Mouse (Mus musculus): Measurements from ENCODE around the gene Pibf1.

Pibf1 gene

DNA sequence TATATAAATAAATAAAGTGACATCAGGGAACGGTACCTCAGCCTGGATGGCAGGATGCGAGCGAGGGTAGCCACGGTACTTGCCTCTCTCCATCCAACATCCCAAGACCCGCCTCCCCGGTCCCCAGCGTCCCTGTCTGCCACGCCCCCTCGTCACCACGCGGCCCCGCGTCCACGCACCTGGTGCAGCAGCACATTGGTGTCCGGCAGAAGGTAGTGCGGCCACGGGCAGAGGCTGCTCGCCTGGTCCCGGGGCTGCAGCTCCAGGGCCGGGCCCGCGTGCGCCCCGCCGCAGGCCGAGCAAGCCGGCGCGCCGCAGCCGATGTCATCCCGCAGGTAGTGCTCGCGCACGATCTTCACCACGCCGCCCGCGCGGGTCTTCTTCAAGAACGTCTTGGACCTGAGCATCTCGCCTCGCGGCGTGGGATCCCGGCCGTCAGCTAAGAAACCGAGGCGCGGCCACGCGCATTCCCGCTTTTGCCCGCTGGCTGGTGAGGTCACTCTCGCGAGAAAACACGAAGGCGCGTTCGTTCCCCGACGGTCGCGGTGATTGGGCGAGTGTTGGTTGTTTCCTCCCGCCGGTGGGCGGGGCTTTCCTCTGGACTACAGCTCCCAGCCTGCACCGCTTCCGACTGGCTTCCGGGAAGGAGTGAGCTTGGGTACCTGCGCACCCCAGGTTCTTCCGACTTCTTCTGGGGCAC is at the start of gene Pibf1, which contains the start of gene Dis3:
Gene Pibf1 (plus strand): TSS at position 158 of the 700 bp plus-strand sequence.
Gene Dis3 (minus strand): TSS at position 504 of the 700 bp plus-strand sequence.
- peak; percentile 99 for DNase-seq

DNA sequence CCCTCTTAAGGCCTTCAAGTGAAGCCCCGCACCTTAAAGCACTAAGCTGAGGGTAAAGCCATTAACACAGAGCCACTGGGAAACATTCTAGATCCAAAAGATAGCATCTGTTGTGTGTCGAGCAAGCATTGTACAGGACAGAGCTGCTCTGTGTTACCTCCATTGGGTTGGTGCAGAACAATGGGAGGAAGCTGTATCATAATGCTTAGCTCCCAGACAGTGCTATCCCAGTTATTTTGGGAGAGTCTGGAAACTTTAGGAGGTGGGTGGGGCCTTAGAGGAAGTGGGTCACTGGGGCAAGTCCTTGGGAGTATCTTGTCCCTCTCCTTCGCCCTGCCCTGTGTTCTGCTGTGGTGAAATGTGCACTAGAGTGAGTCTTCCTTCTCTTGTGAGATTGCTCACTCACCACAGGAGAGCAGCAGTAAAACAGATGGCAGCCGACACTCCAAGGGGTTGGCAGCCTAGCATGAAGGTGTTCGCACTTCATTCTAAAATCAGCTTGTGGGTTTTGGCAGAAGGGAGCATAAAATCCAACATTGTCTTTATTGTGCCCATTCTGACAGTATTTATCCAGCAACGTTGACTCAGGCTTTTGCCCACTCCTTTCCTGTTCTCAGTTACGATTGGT is 40.2 kb upstream of the Pibf1 start:
- peak; percentile 30 to 58 for DNase-seq

- DNase-seq, result peak; percentile 22
Measured at GRCm38 (mm10) chr14:99060616-99061015, 38.6 kb upstream of the Pibf1 start.

DNA sequence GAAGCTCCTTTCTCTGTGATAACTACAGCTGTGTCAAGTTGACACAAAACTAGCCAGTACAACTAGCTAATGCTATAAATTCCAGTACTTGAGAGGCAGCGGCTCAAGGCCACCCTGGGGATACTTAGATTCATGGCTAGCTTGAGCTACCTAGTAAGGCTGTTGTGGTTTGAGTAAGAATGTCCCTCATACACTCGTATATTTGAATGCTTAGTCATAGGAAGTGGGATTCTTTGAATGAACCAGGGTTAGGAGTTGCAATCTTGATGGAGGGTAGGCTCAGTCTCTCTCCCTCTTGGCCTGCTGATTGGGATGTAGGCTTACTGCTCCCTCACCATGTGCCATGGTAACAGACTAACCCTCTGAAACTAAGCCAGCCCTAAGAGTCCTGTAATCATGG is 36.1 kb upstream of the Pibf1 start:
- DNase-seq, result no peak

- DNase-seq, result no peak
Measured at GRCm38 (mm10) chr14:99071146-99071545, 28.1 kb upstream of the Pibf1 start.

- no peak for DNase-seq
Measured at GRCm38 (mm10) chr14:99088947-99089346, 10.3 kb upstream of the Pibf1 start.

GRCm38 (mm10) chr14:99099967-99100587 is 853 bp downstream of the Pibf1 start:
- peak in 1 of 2 experiments; percentile 56 for DNase-seq

DNA sequence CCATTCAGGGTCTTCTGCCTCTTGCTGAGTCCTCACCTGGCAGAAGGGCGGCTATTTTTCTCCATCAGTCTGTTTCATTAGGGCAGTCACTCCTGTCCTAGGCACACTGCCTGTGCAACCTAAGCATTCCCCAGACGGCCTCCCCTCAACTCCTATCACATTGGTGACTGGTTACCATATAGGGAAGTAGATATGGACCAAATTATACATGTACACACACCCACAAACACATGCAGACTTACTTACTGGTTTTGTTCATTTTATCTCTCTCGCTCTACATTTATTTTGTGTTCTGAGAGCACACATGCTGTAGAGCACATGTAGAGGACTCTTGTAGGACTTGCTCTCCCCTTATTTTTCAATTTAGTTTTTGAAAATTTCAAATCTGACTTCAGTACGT is 3.8 kb downstream of the Pibf1 start:
- DNase-seq, result no peak

DNA sequence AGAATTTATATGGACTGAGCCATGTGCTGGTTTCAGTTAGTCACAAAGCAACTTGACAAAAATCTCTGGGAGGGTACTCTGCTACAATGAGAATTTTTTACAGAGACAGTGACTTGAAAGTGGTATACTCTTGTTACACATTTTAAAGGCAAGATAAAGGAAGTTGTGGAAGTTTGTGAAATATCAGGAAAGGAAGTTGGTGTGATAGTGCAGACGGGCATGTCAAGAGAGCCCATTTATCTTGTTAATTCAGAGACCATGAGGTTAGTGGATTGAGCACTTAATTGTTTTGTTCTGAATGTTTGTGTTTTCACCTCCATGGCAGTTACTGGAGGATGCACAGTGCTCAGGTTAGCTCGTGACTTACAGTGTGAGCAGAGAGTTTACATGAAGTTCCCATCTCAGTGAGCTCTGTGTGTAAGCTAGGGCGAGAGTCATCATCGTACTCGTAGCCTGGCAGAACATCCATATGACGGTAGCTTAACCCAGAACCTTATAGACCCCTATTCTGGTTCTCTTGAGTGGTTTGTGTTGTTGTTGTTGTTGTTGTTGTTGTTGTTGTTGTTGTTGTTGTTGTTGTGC is 5.4 kb downstream of the Pibf1 start:
- no peak for DNase-seq

GRCm38 (mm10) chr14:99106671-99107070 is 7.4 kb downstream of the Pibf1 start:
- no peak for DNase-seq

DNA sequence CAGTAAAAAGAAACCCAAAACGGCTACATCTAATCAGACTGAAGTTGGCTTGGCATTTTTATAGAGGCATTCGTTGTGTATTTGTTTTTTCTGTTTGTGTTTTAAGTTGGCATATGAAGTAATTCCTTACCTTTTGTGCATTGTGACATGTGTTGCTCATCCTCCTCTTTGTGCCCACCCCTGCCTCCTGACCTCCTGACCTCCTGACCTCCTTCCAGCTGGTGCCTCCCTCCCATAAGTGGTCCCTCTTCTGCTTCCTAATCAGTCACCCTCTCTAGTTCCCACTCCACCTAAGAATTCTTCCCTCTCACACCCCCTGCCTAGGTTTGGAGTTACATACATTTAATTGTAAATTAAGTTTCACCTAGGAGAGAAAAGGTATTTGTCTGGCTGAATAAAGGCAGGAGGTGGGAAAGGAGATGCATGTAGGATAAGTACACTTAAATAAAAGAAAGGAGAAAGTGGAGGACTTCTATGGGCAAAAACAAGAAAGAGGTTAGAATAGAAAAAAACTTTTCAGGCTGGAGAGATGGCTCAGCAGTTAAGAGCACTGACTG is 8.5 kb downstream of the Pibf1 start:
- no peak for DNase-seq

DNA sequence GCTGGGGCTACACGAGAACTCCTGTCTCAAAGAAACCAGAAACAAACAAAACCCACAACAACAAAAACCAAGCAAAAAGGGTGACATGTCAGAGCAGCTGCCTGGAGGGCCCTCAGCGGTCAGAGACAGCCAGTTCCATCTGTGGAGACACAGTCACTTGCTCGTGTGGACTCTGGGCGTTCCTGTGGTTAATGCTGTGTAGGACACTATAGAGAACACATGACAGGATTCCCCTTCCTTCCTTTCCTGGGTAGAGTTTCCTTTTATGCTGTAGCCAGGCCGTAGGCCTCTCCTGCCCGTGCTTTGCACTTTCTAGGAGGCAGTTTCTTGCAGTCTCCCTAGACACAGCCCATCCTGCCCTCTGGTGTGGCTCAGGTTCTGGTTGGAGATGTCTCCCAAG is 9.5 kb downstream of the Pibf1 start:
- DNase-seq, result no peak

DNA sequence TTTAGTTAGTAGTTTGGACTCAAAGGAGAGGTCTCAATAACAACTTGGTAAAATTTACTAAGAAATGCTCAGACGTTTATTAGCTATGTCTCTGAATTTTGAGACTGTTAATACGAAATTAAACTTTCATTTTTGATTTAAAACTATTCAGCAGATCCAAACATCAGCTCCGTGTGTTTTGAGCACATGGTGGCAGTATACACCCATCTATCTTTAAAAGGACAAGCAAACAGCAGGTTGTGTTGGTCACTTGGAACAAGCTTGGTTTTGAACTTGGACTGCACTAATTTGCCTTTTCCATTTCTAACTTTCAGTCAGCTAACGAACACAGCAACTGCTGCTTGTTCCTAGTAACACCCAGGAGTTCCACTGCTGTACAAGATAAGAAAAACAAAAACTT is 18.4 kb downstream of the Pibf1 start:
- peak; percentile 17 to 28 for DNase-seq

DNA sequence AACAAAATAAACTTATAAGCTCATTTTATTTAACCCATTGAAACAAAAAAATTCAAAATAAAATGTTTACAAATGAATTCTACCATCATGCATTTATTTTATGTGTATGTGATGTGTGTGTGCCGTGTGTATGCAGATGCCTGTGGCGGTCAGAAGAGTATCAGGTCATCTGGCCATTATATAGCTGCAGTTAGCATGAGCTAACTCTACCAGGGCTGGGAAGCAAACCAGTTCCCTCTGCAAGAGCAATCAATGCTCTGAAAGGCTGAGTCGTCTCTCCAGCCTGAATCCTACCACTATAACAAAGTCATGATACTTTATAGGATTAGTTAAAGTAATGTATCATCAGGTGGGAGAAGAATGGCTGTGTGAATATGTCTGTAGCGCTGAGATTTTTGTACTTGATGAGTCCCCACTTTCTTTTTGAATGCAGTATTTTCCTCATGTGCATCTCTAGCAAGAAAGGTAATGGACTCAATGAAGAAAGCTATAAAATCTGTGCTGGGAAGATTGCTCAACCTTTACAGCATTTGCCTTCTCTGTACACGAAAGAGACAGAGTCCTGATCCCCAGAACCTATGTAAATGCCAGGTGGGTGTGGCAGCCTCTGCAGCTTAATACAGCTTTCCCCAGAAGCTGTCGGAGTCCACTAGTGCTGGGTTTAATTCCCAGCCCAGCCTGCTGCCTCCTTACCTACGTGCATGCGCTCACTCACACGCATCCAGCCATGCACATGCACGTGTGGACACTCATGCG is 22.5 kb downstream of the Pibf1 start:
- DNase-seq, result no peak

DNA sequence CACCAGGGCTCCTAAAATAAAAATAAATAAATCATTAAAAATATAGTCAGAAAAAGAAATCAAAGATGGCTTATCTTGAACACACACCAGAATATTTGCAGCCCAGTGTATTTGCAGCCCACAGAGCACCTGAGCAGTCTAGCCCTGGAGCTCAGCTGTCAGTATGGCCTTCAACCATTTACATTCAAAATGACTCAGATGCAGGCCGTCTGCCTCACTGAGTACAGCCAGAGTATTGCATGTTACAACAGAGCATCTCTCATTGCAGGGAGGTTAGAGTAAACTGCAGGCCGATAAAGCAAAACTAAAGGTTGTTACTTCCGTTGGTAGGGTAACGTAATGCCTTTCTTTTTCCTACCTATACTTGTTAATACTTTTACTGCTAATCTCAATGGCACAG is 24.9 kb downstream of the Pibf1 start:
- DNase-seq, result no peak

DNA sequence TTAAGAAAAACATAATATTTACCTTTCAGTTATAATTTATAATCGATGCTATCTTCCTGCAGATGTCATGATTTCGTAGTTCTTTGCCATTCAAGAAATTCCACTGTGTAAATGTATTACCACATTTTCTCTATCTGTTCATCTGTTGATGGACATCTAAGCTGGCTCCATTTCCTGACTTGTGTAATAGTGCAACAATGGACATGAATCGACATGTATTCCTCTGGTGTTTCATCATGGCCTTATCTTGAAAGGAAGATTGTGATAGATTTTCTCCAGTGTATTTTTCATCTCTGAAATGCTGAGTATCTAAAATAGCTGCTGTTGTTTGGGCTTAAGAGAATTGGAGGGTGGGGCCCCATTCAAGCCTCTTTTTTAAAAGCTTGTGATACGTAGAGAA is 27.5 kb downstream of the Pibf1 start:
- no peak for DNase-seq

DNA sequence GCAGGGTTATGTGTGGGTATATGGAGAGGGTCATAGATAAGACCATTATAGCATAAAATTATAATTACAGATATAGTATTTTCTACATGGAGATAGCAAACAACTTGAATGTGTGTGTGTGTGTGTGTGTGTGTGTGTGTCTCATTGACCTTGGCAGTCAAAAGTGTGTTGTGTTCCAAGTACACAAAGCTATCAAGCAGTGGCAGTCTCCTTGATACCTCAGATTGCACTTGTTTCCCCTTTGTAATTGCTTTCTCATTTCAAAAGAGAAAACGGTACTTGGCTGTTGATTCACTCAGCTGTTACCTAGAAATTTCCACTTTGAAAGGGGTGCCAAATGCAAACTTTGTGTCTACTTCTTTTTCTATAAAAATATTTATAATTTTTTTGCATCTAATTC is 28.3 kb downstream of the Pibf1 start:
- no peak for DNase-seq

GRCm38 (mm10) chr14:99129050-99129449 is 29.8 kb downstream of the Pibf1 start:
- DNase-seq, result no peak

GRCm38 (mm10) chr14:99134048-99134447 is 34.8 kb downstream of the Pibf1 start:
- DNase-seq, result no peak

DNA sequence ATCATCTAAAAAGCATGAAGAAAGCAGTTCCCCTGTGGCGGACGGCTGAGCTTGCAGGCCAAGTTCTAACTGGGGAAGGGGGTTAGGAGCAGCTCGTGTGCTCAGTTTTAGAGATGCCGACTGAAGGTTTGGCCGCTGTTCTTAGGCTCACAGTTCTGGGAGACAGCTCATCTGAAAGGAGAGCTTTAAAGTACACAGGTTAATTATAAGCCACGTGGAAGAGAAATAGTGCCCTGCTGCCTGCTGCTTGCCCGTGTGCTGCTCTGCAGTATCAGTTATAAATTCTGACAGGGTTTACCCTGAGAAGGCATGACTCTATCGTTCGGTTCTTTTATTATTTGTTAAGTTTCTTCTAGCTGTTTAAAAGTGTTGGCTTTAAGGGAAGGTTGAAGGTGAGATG is 36.5 kb downstream of the Pibf1 start:
- DNase-seq, result no peak

DNA sequence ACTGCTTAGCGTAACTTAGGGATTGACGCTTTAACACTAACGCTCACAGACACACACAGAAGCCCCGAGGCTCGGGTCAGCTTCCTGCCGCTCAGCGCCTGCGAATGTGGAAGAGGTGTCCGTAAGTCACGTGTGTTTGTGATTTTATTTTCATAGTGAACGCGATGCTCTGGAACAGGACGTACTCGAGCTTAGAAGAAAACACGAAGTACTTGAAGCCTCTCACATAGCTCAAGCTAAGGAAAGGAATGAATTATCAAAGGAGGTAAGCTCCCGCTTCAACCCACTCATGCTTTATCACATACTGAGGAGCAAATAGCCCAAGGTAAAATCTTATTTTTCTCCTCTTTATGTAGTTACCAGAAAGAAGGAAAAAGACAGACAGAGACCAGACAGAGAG is 37.1 kb downstream of the Pibf1 start:
- no peak for DNase-seq

- peak; percentile 16 to 42 for DNase-seq
Measured at GRCm38 (mm10) chr14:99140036-99140435, 40.8 kb downstream of the Pibf1 start.

Measured in cerebellum, postnatal 14 days (tissue).